Mouse (Mus musculus): ENCODE results near the gene Olfr613.
"Not testable (repeated sequence)": the region's sequence is repeated elsewhere in the genome, so short reads cannot be mapped to it uniquely, and the experiment has no call there.

Gene Olfr613

GRCm38 (mm10) chr7:103547774-103548173 is at the start of gene Olfr613:
Gene Olfr613, plus strand, starts transcription at chr7:103548074.
- Histone ChIP-seq H3K27me3 (ENCODE audit: insufficient read depth, low read length) (no peaks in the 10 kb centered on the region), H3K9me3 (ENCODE audit: low read length) (no peaks in the 10 kb centered on the region), H3K4me1 (replicated peaks; ENCODE audit: low read depth, low read length) (no peaks in the 10 kb centered on the region), H3K36me3 (ENCODE audit: insufficient read depth, low read length) (no peaks in the 10 kb centered on the region), H3K4me3 (replicated peaks; ENCODE audit: low read length) (no peak within 1 kb of the TSS)
- TF ChIP-seq CTCF (conservative IDR thresholded peaks at IDR 0.05; ENCODE audit: low read length) (no peak), POU5F1 (IDR thresholded peaks at IDR 0.05; ENCODE audit: borderline replicate concordance, low read length) (no peak), NANOG (IDR thresholded peaks at IDR 0.05; ENCODE audit: borderline replicate concordance, low read length) (no peak)

DNA sequence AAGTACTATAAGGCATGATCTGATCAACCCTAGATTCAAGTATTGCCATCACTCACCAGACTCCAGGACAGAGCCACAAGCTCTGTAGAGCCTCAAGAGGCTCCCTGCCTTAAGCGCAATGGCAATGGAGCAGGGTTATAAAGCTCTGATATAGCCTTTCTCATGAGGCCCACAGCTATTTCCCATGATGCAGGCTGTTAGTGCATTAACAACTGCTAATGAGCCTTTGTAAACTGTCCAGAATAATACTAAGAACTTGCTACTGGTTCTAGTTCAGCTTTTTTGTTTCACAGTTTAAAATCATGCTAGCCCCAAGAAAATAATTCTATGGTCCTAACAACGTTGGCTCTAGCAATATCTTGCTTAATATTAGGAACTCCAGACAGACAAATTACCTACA is 35.9 kb upstream of the Olfr613 start, which contains the start of gene Olfr610:
Gene Olfr610 (minus strand): TSS at position 101 of the 400 bp plus-strand sequence.
- H3K4me1 ChIP-seq (replicated peaks; ENCODE audit: low read depth, low read length) = no peaks in the 10 kb centered on the region
- H3K9me3 ChIP-seq (ENCODE audit: low read length) = no peaks in the 10 kb centered on the region
- TF ChIP-seq NANOG (IDR thresholded peaks at IDR 0.05; ENCODE audit: borderline replicate concordance, low read length) = no peak
- no peak for TF ChIP-seq POU5F1 (IDR thresholded peaks at IDR 0.05; ENCODE audit: borderline replicate concordance, low read length)
- TF ChIP-seq CTCF (conservative IDR thresholded peaks at IDR 0.05; ENCODE audit: low read length) = no peak
- no peak within 1 kb of the TSS for H3K4me3 ChIP-seq (replicated peaks; ENCODE audit: low read length)
- H3K27me3 ChIP-seq (ENCODE audit: insufficient read depth, low read length) = no peaks in the 10 kb centered on the region
- no peaks in the 10 kb centered on the region for H3K36me3 ChIP-seq (ENCODE audit: insufficient read depth, low read length)

GRCm38 (mm10) chr7:103520746-103521145 is 27.1 kb upstream of the Olfr613 start, which contains the start of gene Olfr611:
Gene Olfr611, minus strand, starts transcription at chr7:103520846.
- H3K4me1 ChIP-seq (replicated peaks; ENCODE audit: low read depth, low read length); H3K9me3 ChIP-seq (ENCODE audit: low read length); H3K27me3 ChIP-seq (ENCODE audit: insufficient read depth, low read length); H3K36me3 ChIP-seq (ENCODE audit: insufficient read depth, low read length); H3K4me3 ChIP-seq (replicated peaks; ENCODE audit: low read length): not testable (repeated sequence)

DNA sequence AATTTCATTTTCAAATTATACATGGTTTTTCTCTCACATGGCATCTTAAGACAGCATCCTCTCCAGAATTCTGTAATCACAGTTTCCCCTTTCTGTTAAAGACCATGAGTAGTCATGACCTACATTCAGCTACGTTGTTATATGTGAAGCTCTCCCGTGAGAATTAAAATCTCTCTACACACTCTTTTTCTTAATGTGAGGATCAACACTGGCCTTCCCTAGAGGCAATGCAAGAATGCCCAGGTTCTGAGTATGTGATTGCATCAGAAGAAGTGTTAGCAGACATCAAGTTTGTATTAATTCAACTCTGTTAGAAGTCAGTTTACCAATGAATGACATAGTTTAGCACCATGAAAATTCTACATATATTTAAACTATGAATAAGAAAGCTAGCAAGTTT is 5.3 kb upstream of the Olfr613 start, which contains the start of gene Olfr612:
Gene Olfr612 (minus strand): TSS at position 101 of the 400 bp plus-strand sequence.
- not testable (repeated sequence) for H3K9me3 ChIP-seq (ENCODE audit: low read length); H3K4me1 ChIP-seq (replicated peaks; ENCODE audit: low read depth, low read length); H3K27me3 ChIP-seq (ENCODE audit: insufficient read depth, low read length)

DNA sequence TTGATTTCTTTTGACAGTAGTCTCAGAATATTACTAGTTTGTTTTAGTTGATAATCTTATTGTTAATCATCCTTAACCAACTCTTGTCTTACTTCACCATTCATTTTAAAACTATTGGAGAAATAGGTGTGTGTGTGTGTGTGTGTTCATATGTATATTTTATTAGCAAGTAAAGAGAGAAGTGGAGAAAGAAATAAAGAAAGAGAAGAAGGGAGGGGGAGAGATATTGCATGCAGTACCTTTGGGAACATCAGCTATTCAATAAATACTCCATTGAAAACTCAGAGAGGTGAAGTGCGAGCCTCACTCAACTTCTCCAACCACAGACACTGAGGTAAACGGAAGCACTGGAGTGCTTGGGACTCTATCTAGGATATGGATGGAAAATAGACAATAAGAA is 7.9 kb downstream of the Olfr613 start, which contains the start of gene Olfr615:
Gene Olfr615 (plus strand): TSS at position 301 of the 400 bp plus-strand sequence.
- Histone ChIP-seq H3K27me3 (ENCODE audit: insufficient read depth, low read length) (no peaks in the 10 kb centered on the region), H3K9me3 (ENCODE audit: low read length) (no peaks in the 10 kb centered on the region), H3K4me1 (replicated peaks; ENCODE audit: low read depth, low read length) (no peaks in the 10 kb centered on the region), H3K4me3 (replicated peaks; ENCODE audit: low read length) (no peak within 1 kb of the TSS), H3K36me3 (ENCODE audit: insufficient read depth, low read length) (no peaks in the 10 kb centered on the region)
- no peak for TF ChIP-seq CTCF (conservative IDR thresholded peaks at IDR 0.05; ENCODE audit: low read length)
- no peak for TF ChIP-seq NANOG (IDR thresholded peaks at IDR 0.05; ENCODE audit: borderline replicate concordance, low read length)
- TF ChIP-seq POU5F1 (IDR thresholded peaks at IDR 0.05; ENCODE audit: borderline replicate concordance, low read length) = no peak

More for the DNA sequence above, 5.3 kb upstream of the Olfr613 start, which contains the start of gene Olfr612:
- H3K36me3 ChIP-seq (ENCODE audit: insufficient read depth, low read length); H3K4me3 ChIP-seq (replicated peaks; ENCODE audit: low read length): not testable (repeated sequence)

DNA sequence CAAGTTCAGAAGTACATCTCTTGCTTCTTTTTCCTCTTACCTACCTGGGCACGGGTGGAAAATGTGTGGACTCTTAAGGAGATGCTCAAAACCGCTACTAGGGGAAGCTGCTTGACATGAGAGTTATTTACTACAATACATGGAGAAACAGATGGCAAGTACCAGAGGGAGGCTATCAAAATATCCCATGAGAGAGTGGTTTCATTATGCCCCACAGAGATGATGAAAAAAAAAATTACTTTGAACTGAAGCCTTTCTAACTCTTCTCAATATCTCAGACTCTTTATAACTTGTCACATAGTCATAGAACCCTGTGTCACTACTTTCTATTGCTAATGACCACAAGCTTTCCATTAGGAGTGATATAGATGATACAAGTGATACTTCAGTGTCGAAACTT is 21.2 kb downstream of the Olfr613 start, which contains the start of gene Olfr616:
Gene Olfr616 (minus strand): TSS at position 101 of the 400 bp plus-strand sequence.
- no peak for TF ChIP-seq POU5F1 (IDR thresholded peaks at IDR 0.05; ENCODE audit: borderline replicate concordance, low read length)
- TF ChIP-seq CTCF (conservative IDR thresholded peaks at IDR 0.05; ENCODE audit: low read length) = no peak
- TF ChIP-seq NANOG (IDR thresholded peaks at IDR 0.05; ENCODE audit: borderline replicate concordance, low read length) = no peak
- no peaks in the 10 kb centered on the region for H3K36me3 ChIP-seq (ENCODE audit: insufficient read depth, low read length)
- no peak within 1 kb of the TSS for H3K4me3 ChIP-seq (replicated peaks; ENCODE audit: low read length)
- H3K27me3 ChIP-seq (ENCODE audit: insufficient read depth, low read length) = no peaks in the 10 kb centered on the region
- no peaks in the 10 kb centered on the region for H3K4me1 ChIP-seq (replicated peaks; ENCODE audit: low read depth, low read length)
- H3K9me3 ChIP-seq (ENCODE audit: low read length) = no peaks in the 10 kb centered on the region

- H3K27me3 ChIP-seq (ENCODE audit: insufficient read depth, low read length) = no peaks in the 10 kb centered on the region
- H3K4me1 ChIP-seq (replicated peaks; ENCODE audit: low read depth, low read length) = no peaks in the 10 kb centered on the region
- no peaks in the 10 kb centered on the region for H3K36me3 ChIP-seq (ENCODE audit: insufficient read depth, low read length)
- H3K4me3 ChIP-seq (replicated peaks; ENCODE audit: low read length) = no peak within 1 kb of the TSS
- TF ChIP-seq NANOG (IDR thresholded peaks at IDR 0.05; ENCODE audit: borderline replicate concordance, low read length) = no peak
- TF ChIP-seq CTCF (conservative IDR thresholded peaks at IDR 0.05; ENCODE audit: low read length) = no peak
- no peak for TF ChIP-seq POU5F1 (IDR thresholded peaks at IDR 0.05; ENCODE audit: borderline replicate concordance, low read length)
- H3K9me3 ChIP-seq (ENCODE audit: low read length) = no peaks in the 10 kb centered on the region
Observed at GRCm38 (mm10) chr7:103572761-103573160, 24.9 kb downstream of the Olfr613 start, which contains the start of gene Olfr617. Gene Olfr617, plus strand, starts transcription at chr7:103573061.

DNA sequence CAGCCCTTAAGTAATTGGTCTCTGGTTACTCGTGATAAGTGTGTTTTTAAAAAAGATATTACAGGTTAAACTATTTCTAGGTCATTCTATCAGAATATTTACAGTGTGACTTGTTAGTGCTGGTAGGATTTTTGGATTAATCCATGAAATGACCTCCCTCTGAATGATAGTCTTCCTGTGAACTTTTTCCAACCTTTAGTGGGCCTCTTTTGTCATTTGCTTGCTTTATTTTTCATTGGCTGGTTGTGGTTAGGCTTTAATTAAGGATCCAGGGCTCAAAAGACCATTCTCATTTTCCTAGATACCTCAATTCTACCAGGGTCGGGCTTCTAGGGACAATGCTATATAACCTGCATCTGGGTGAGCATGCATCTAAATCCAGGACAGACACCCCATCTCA is 41.9 kb downstream of the Olfr613 start, which contains the start of gene Olfr618:
Gene Olfr618 (plus strand): TSS at position 301 of the 400 bp plus-strand sequence.
- H3K9me3 ChIP-seq (ENCODE audit: low read length) = no peaks in the 10 kb centered on the region
- H3K4me3 ChIP-seq (replicated peaks; ENCODE audit: low read length) = no peak within 1 kb of the TSS
- no peaks in the 10 kb centered on the region for H3K27me3 ChIP-seq (ENCODE audit: insufficient read depth, low read length)
- H3K4me1 ChIP-seq (replicated peaks; ENCODE audit: low read depth, low read length) = no peaks in the 10 kb centered on the region
- no peaks in the 10 kb centered on the region for H3K36me3 ChIP-seq (ENCODE audit: insufficient read depth, low read length)
- TF ChIP-seq POU5F1 (IDR thresholded peaks at IDR 0.05; ENCODE audit: borderline replicate concordance, low read length) = no peak
- no peak for TF ChIP-seq NANOG (IDR thresholded peaks at IDR 0.05; ENCODE audit: borderline replicate concordance, low read length)
- TF ChIP-seq CTCF (conservative IDR thresholded peaks at IDR 0.05; ENCODE audit: low read length) = no peak

- H3K4me3 ChIP-seq (replicated peaks; ENCODE audit: low read length) = no peak within 1 kb of the TSS
- no peaks in the 10 kb centered on the region for H3K27me3 ChIP-seq (ENCODE audit: insufficient read depth, low read length)
- TF ChIP-seq CTCF (conservative IDR thresholded peaks at IDR 0.05; ENCODE audit: low read length) = no peak
- TF ChIP-seq NANOG (IDR thresholded peaks at IDR 0.05; ENCODE audit: borderline replicate concordance, low read length) = no peak
- H3K36me3 ChIP-seq (ENCODE audit: insufficient read depth, low read length) = no peaks in the 10 kb centered on the region
- H3K9me3 ChIP-seq (ENCODE audit: low read length) = no peaks in the 10 kb centered on the region
- no peaks in the 10 kb centered on the region for H3K4me1 ChIP-seq (replicated peaks; ENCODE audit: low read depth, low read length)
Observed at GRCm38 (mm10) chr7:103600275-103600674, 52.4 kb downstream of the Olfr613 start, which contains the start of gene Olfr619. Gene Olfr619, plus strand, starts transcription at chr7:103600575.
